Mouse (Mus musculus) forebrain, embryonic 11.5 days (tissue): ENCODE data around the gene Gm527. TPM values are rescaled to one million over a fixed set of nuclear protein-coding genes. Genes with fewer than 3 reads are reported as not detected.

Source experiments
- polyA plus RNA-seq: library from polyadenylated mRNA; unstranded; fragments of >200 nt; fragmentation: Nextera tagmentation; extraction: Ambion mirVana; gene quantifications from 2 replicates; pipeline ENCODE4 v1.2.1, GENCODE M21; 2014

Gene Gm527
- polyA plus RNA-seq, 1 experiment from 2014 or later, result 2.3 TPM

Other genes with a start within 250 kb of the Gm527 start
- 13.7 and 14.2 TPM in 2 replicates for gene Klhl28, start 47.6 kb downstream of the Gm527 start, polyA plus RNA-seq
- 26.5 and 27.2 TPM in 2 replicates for gene Togaram1, start 47.9 kb downstream of the Gm527 start, polyA plus RNA-seq
- 68.3 and 74.5 TPM in 2 replicates for gene Prpf39, start 118.4 kb downstream of the Gm527 start, polyA plus RNA-seq
- gene Fkbp3, start 156.1 kb downstream of the Gm527 start, polyA plus RNA-seq, result 656 and 721 TPM in 2 replicates
- 12.1 and 13.2 TPM in 2 replicates for gene Fancm, start 157.7 kb downstream of the Gm527 start, polyA plus RNA-seq